Mouse (Mus musculus): ENCODE data around the gene Ddx58. TPM values are rescaled to one million over a fixed set of nuclear protein-coding genes. Genes with fewer than 3 reads are reported as not detected.

The Ddx58 gene
- polyA plus RNA-seq, 1 experiment from 2014 or later, result 8.3 TPM

- Histone ChIP-seq H3K4me1 (replicated peaks) (no peaks in the 10 kb centered on the region), H3K4me2 (no peak overlapping the region), H3K9me3 (replicated peaks) (no peaks in the 10 kb centered on the region), H3K4me3 (no peak overlapping the region), H3K27me3 (no peaks in the 10 kb centered on the region), H3K27ac (no peak overlapping the region), H3K9ac (no peak overlapping the region), H3K36me3 (no peaks in the 10 kb centered on the region; the same call in 1 of the 2 replicates)
- ATAC-seq (replicated peaks; ENCODE audit: insufficient number of reproducible peaks, insufficient read depth, low FRiP score, low read depth), result no peak
- 78% methylated on average over 6 of the region's 6 CpGs for WGBS
These were observed 9.9 kb downstream of the Ddx58 start for GRCm38 (mm10) chr4:40229723-40230122.

GRCm38 (mm10) chr4:40227886-40228285, 11.7 kb downstream of the Ddx58 start:
- WGBS, result 84% methylated on average over 7 of the region's 7 CpGs
- ATAC-seq (replicated peaks; ENCODE audit: insufficient number of reproducible peaks, insufficient read depth, low FRiP score, low read depth), result no peak
- H3K9me3 ChIP-seq (replicated peaks), result no peaks in the 10 kb centered on the region
- H3K4me2 ChIP-seq, result no peak overlapping the region
- no peaks in the 10 kb centered on the region for H3K4me1 ChIP-seq (replicated peaks)
- no peak overlapping the region for H3K27ac ChIP-seq
- H3K9ac ChIP-seq, result no peak overlapping the region
- H3K36me3 ChIP-seq, result peaks cover 3% of the 10 kb centered on the region; the same call in 1 of the 2 replicates
- no peak overlapping the region for H3K4me3 ChIP-seq
- no peaks in the 10 kb centered on the region for H3K27me3 ChIP-seq

- WGBS, result 82% methylated on average over 11 of the region's 11 CpGs
These were observed 12.5 kb downstream of the Ddx58 start for GRCm38 (mm10) chr4:40227131-40227530.

GRCm38 (mm10) chr4:40226095-40226494, 13.5 kb downstream of the Ddx58 start:
- no peak for ATAC-seq (replicated peaks; ENCODE audit: insufficient number of reproducible peaks, insufficient read depth, low FRiP score, low read depth)
- peaks cover 3% of the 10 kb centered on the region; the same call in 1 of the 2 replicates for H3K36me3 ChIP-seq
- H3K9me3 ChIP-seq (replicated peaks), result no peaks in the 10 kb centered on the region
- no peak overlapping the region for H3K4me2 ChIP-seq
- H3K27me3 ChIP-seq, result no peaks in the 10 kb centered on the region
- 63% methylated on average over 5 of the region's 5 CpGs for WGBS
- H3K9ac ChIP-seq, result no peak overlapping the region
- H3K27ac ChIP-seq, result no peak overlapping the region
- H3K4me1 ChIP-seq (replicated peaks), result peaks cover under 1% of the 10 kb centered on the region; the same call in 1 of the 2 replicates
- no peak overlapping the region for H3K4me3 ChIP-seq

More at GRCm38 (mm10) chr4:40227131-40227530, 12.5 kb downstream of the Ddx58 start:
- Histone ChIP-seq H3K4me1 (replicated peaks) (no peaks in the 10 kb centered on the region), H3K27me3 (no peaks in the 10 kb centered on the region), H3K9ac (no peak overlapping the region), H3K9me3 (replicated peaks) (no peaks in the 10 kb centered on the region), H3K27ac (no peak overlapping the region), H3K4me2 (no peak overlapping the region), H3K4me3 (no peak overlapping the region), H3K36me3 (peaks cover 3% of the 10 kb centered on the region; the same call in 1 of the 2 replicates)
- no peak for ATAC-seq (replicated peaks; ENCODE audit: insufficient number of reproducible peaks, insufficient read depth, low FRiP score, low read depth)

GRCm38 (mm10) chr4:40221876-40222585, 17.6 kb downstream of the Ddx58 start:
- Histone ChIP-seq H3K9me3 (replicated peaks) (no peaks in the 10 kb centered on the region), H3K4me1 (replicated peaks) (peaks cover 2% of the 10 kb centered on the region; the same call in 1 of the 2 replicates), H3K4me2 (no peak overlapping the region), H3K27me3 (no peaks in the 10 kb centered on the region), H3K27ac (no peak overlapping the region), H3K36me3 (peaks cover 9% of the 10 kb centered on the region; the same call in 1 of the 2 replicates), H3K9ac (no peak overlapping the region), H3K4me3 (no peak overlapping the region)
- no peak for ATAC-seq (replicated peaks; ENCODE audit: insufficient number of reproducible peaks, insufficient read depth, low FRiP score, low read depth)
- WGBS, result 48% methylated on average over 21 of the region's 21 CpGs

- H3K4me3 ChIP-seq, result no peak overlapping the region
These were observed 18.4 kb downstream of the Ddx58 start for GRCm38 (mm10) chr4:40221004-40221760.

GRCm38 (mm10) chr4:40220437-40220836, 19.2 kb downstream of the Ddx58 start:
- peak overlapping the region; percentile 37 for H3K4me2 ChIP-seq
- peaks cover 13% of the 10 kb centered on the region; the same call in 1 of the 2 replicates for H3K36me3 ChIP-seq
- H3K9ac ChIP-seq, result no peak overlapping the region
- peaks cover 2% of the 10 kb centered on the region; the same call in 1 of the 2 replicates for H3K4me1 ChIP-seq (replicated peaks)
- no peak for ATAC-seq (replicated peaks; ENCODE audit: insufficient number of reproducible peaks, insufficient read depth, low FRiP score, low read depth)
- H3K27ac ChIP-seq, result no peak overlapping the region
- no peaks in the 10 kb centered on the region for H3K27me3 ChIP-seq
- H3K9me3 ChIP-seq (replicated peaks), result no peaks in the 10 kb centered on the region
- 24% methylated on average over 12 of the region's 12 CpGs for WGBS
- no peak overlapping the region for H3K4me3 ChIP-seq

More at GRCm38 (mm10) chr4:40221004-40221760, 18.4 kb downstream of the Ddx58 start:
- Histone ChIP-seq H3K4me1 (replicated peaks) (peaks cover 2% of the 10 kb centered on the region; the same call in 1 of the 2 replicates), H3K9ac (no peak overlapping the region), H3K36me3 (peaks cover 13% of the 10 kb centered on the region; the same call in 1 of the 2 replicates), H3K9me3 (replicated peaks) (no peaks in the 10 kb centered on the region), H3K27me3 (no peaks in the 10 kb centered on the region), H3K27ac (no peak overlapping the region), H3K4me2 (peak overlapping the region; percentile 37)
- 38% methylated on average over 14 of the region's 14 CpGs for WGBS
- no peak for ATAC-seq (replicated peaks; ENCODE audit: insufficient number of reproducible peaks, insufficient read depth, low FRiP score, low read depth)

GRCm38 (mm10) chr4:40218382-40218781, 21.2 kb downstream of the Ddx58 start:
- Histone ChIP-seq H3K27ac (no peak overlapping the region), H3K9ac (no peak overlapping the region), H3K4me1 (replicated peaks) (peaks cover 2% of the 10 kb centered on the region; the same call in 1 of the 2 replicates), H3K4me3 (no peak overlapping the region), H3K27me3 (no peaks in the 10 kb centered on the region), H3K36me3 (peaks cover 11% of the 10 kb centered on the region; the same call in 1 of the 2 replicates), H3K9me3 (replicated peaks) (no peaks in the 10 kb centered on the region), H3K4me2 (no peak overlapping the region)
- 64% methylated on average over 7 of the region's 7 CpGs for WGBS
- ATAC-seq (replicated peaks; ENCODE audit: insufficient number of reproducible peaks, insufficient read depth, low FRiP score, low read depth), result no peak

GRCm38 (mm10) chr4:40217910-40218309, 21.7 kb downstream of the Ddx58 start:
- Histone ChIP-seq H3K4me3 (no peak overlapping the region), H3K36me3 (peaks cover 10% of the 10 kb centered on the region; the same call in 1 of the 2 replicates), H3K27me3 (no peaks in the 10 kb centered on the region), H3K4me2 (no peak overlapping the region), H3K9me3 (replicated peaks) (no peaks in the 10 kb centered on the region), H3K27ac (no peak overlapping the region), H3K4me1 (replicated peaks) (peaks cover 2% of the 10 kb centered on the region; the same call in 1 of the 2 replicates), H3K9ac (no peak overlapping the region)
- ATAC-seq (replicated peaks; ENCODE audit: insufficient number of reproducible peaks, insufficient read depth, low FRiP score, low read depth), result no peak
- 54% methylated on average over 3 of the region's 3 CpGs for WGBS

- peaks cover 5% of the 10 kb centered on the region for H3K4me1 ChIP-seq (replicated peaks)
- no peak overlapping the region for H3K9ac ChIP-seq
- no peak for ATAC-seq (replicated peaks; ENCODE audit: insufficient number of reproducible peaks, insufficient read depth, low FRiP score, low read depth)
- H3K4me3 ChIP-seq, result no peak overlapping the region
- no peak overlapping the region for H3K27ac ChIP-seq
- H3K36me3 ChIP-seq, result peaks cover 24% of the 10 kb centered on the region
- no peak overlapping the region for H3K4me2 ChIP-seq
- H3K27me3 ChIP-seq, result no peaks in the 10 kb centered on the region
- no peaks in the 10 kb centered on the region for H3K9me3 ChIP-seq (replicated peaks)
- WGBS, result 80% methylated on average over 4 of the region's 6 CpGs
These were observed 27.5 kb downstream of the Ddx58 start for GRCm38 (mm10) chr4:40212177-40212576.

- no peak for ATAC-seq (replicated peaks; ENCODE audit: insufficient number of reproducible peaks, insufficient read depth, low FRiP score, low read depth)
- no peak overlapping the region for H3K4me3 ChIP-seq
- peaks cover 5% of the 10 kb centered on the region for H3K4me1 ChIP-seq (replicated peaks)
- H3K9ac ChIP-seq, result no peak overlapping the region
- no peak overlapping the region for H3K27ac ChIP-seq
- H3K9me3 ChIP-seq (replicated peaks), result no peaks in the 10 kb centered on the region
- H3K4me2 ChIP-seq, result no peak overlapping the region
- no peaks in the 10 kb centered on the region for H3K27me3 ChIP-seq
- WGBS, result 76% methylated on average over 5 of the region's 5 CpGs
- H3K36me3 ChIP-seq, result peaks cover 28% of the 10 kb centered on the region
These were observed 31.9 kb downstream of the Ddx58 start for GRCm38 (mm10) chr4:40207701-40208100.
